Mouse (Mus musculus): Measurements from ENCODE around the gene Spsb4.

DNA sequence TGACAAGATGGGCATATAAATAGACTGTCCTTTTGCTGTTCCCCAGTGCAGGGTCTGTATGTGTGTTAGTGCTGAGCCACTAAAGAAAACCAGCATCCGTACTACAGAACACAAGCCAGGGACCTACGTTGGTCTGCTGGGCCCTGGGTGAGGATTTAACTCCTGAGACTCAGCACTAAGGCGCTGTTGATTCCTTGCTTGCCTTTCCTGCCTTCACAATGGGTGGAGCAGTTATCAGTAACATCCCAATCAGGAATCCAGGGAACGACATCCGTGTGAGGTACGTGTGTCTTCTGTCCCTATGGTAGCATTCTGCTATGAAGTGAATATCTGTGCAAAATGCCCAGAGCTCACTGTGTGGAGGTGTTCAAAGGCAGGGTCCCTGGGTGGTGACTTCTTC is 8.2 kb downstream of the Spsb4 start:
- TF ChIP-seq POLR2A (IDR thresholded peaks at IDR 0.05; ENCODE audit: low read depth, low read length): no peak
- no peak for TF ChIP-seq CTCF (IDR thresholded peaks at IDR 0.05; ENCODE audit: extremely low read depth, insufficient read depth, insufficient read length, insufficient replicate concordance)

All from spleen, adult 2 months (tissue).